Mouse (Mus musculus) bone marrow macrophage, adult 2 months (primary cell): Measurements from ENCODE around the gene Supt4a. TPM values are rescaled to one million over a fixed set of nuclear protein-coding genes. Genes with fewer than 3 reads are reported as not detected.
A peak's percentile ranks its signal among the peaks of the same experiment; 100 is the strongest.

Experiments
- H3K27ac ChIP-seq: 2 replicates; pipeline ENCODE4 v1.5.1; 2012; ENCODE audit warnings: low read depth, low read length; ENCODE audit not compliant: insufficient read depth
- H3K4me1 ChIP-seq: 2 replicates; pipeline ENCODE4 v1.6.1; 2012; ENCODE audit warnings: low read length; ENCODE audit not compliant: control insufficient read depth, insufficient read depth
- H3K4me3 ChIP-seq: 2 replicates; pipeline ENCODE4 v1.5.1; 2012; ENCODE audit warnings: mild to moderate bottlenecking, low read length, moderate library complexity; ENCODE audit not compliant: insufficient read depth
- CTCF ChIP-seq: IDR thresholded peaks from 2 replicates; pipeline ENCODE4 v1.5.1; 2012; ENCODE audit warnings: low read depth, mild to moderate bottlenecking, low read length, moderate library complexity
- POLR2A ChIP-seq: IDR thresholded peaks from 2 replicates; pipeline ENCODE4 v1.6.1; 2012; ENCODE audit warnings: mild to moderate bottlenecking, low read depth, low read length, borderline replicate concordance
- polyA plus RNA-seq: library from polyadenylated mRNA; stranded (reverse); fragments of >200 nt; gene quantifications from 2 replicates; pipeline ENCODE4 v1.2.4, GENCODE M21; 2012; ENCODE audit not compliant: missing spikeins, insufficient read depth, insufficient read length

Supt4a gene
- polyA plus RNA-seq, 1 experiment, result 142 TPM

- Histone ChIP-seq H3K4me1 (peaks cover 44% of the 10 kb centered on the region), H3K4me3 (peak overlapping the region; percentile 61), H3K27ac (peak overlapping the region; percentile 99)
- TF ChIP-seq CTCF (no peak), POLR2A (peak; percentile 68; the same call in 1 of the 2 replicates)
Observed at GRCm38 (mm10) chr11:87749192-87750042, 12.1 kb downstream of the Supt4a start.

GRCm38 (mm10) chr11:87750043-87750421 lies 12.7 kb downstream of the Supt4a start:
- H3K27ac ChIP-seq, result peak overlapping the region; percentile 99
- no peak for TF ChIP-seq POLR2A
- TF ChIP-seq CTCF, result no peak
- peaks cover 50% of the 10 kb centered on the region for H3K4me1 ChIP-seq
- H3K4me3 ChIP-seq, result peak overlapping the region; percentile 61

- peaks cover 50% of the 10 kb centered on the region for H3K4me1 ChIP-seq
- H3K27ac ChIP-seq, result peak overlapping the region; percentile 99
- TF ChIP-seq CTCF, result no peak
- TF ChIP-seq POLR2A, result no peak
- H3K4me3 ChIP-seq, result peak overlapping the region; percentile 61
Observed at GRCm38 (mm10) chr11:87750521-87750920, 13.2 kb downstream of the Supt4a start.

- Histone ChIP-seq H3K27ac (peak overlapping the region; percentile 99), H3K4me3 (peak overlapping the region; percentile 61), H3K4me1 (peaks cover 50% of the 10 kb centered on the region)
- TF ChIP-seq POLR2A (no peak), CTCF (no peak; the same call in 1 of the 2 replicates)
Observed at GRCm38 (mm10) chr11:87751031-87751430, 13.7 kb downstream of the Supt4a start.

- peak overlapping the region; percentile 61 for H3K4me3 ChIP-seq
- peaks cover 50% of the 10 kb centered on the region for H3K4me1 ChIP-seq
- TF ChIP-seq POLR2A, result no peak
- TF ChIP-seq CTCF, result no peak
- H3K27ac ChIP-seq, result peak overlapping the region; percentile 99
Observed at GRCm38 (mm10) chr11:87751491-87751966, 14.2 kb downstream of the Supt4a start.

- TF ChIP-seq POLR2A, result no peak
- no peak for TF ChIP-seq CTCF
- peaks cover 50% of the 10 kb centered on the region for H3K4me1 ChIP-seq
- H3K27ac ChIP-seq, result peak overlapping the region; percentile 99
- H3K4me3 ChIP-seq, result no peak overlapping the region
Observed at GRCm38 (mm10) chr11:87752307-87752706, 15.0 kb downstream of the Supt4a start.

GRCm38 (mm10) chr11:87753255-87753654 lies 15.9 kb downstream of the Supt4a start:
- Histone ChIP-seq H3K4me3 (no peak overlapping the region), H3K4me1 (peaks cover 47% of the 10 kb centered on the region), H3K27ac (no peak overlapping the region)
- no peak for TF ChIP-seq CTCF
- no peak for TF ChIP-seq POLR2A

GRCm38 (mm10) chr11:87753891-87754501 lies 16.6 kb downstream of the Supt4a start:
- Histone ChIP-seq H3K27ac (peak overlapping the region; percentile 82), H3K4me1 (peaks cover 48% of the 10 kb centered on the region), H3K4me3 (no peak overlapping the region)
- no peak for TF ChIP-seq POLR2A
- TF ChIP-seq CTCF, result no peak

GRCm38 (mm10) chr11:87754603-87755002 lies 17.3 kb downstream of the Supt4a start:
- Histone ChIP-seq H3K27ac (peak overlapping the region; percentile 82), H3K4me3 (peak overlapping the region; percentile 39), H3K4me1 (peaks cover 48% of the 10 kb centered on the region)
- TF ChIP-seq POLR2A (no peak), CTCF (no peak)

GRCm38 (mm10) chr11:87755360-87756017 lies 18.1 kb downstream of the Supt4a start:
- H3K27ac ChIP-seq, result peak overlapping the region; percentile 96
- peaks cover 40% of the 10 kb centered on the region for H3K4me1 ChIP-seq
- TF ChIP-seq POLR2A (peak; percentile 30; the same call in 1 of the 2 replicates), CTCF (no peak)
- H3K4me3 ChIP-seq, result peak overlapping the region; percentile 90
